Mouse (Mus musculus): ENCODE results near the gene Tgfb3.

- TF ChIP-seq CTCF (IDR thresholded peaks at IDR 0.05; ENCODE audit: insufficient read depth, low read depth, low read length) (no peak), POLR2A (IDR thresholded peaks at IDR 0.05; ENCODE audit: insufficient read depth, low read depth, low read length) (no peak)
These were observed 51.1 kb downstream of the Tgfb3 start for GRCm38 (mm10) chr12:86027747-86028146.
